Mouse (Mus musculus) hindbrain, embryonic 12.5 days (tissue): ENCODE results near the gene Cd59a. TPM values are rescaled to one million over a fixed set of nuclear protein-coding genes. Genes with fewer than 3 reads are reported as not detected.
"Not testable (repeated sequence)": the region's sequence is repeated elsewhere in the genome, so short reads cannot be mapped to it uniquely, and the experiment has no call there.

Experiments
- ATAC-seq: fragments of 200-750 bp; cut with Nextera tagmentation; 2 replicates; pipeline ENCODE4 v1.8.0; 2017; ENCODE audit warnings: moderate TSS enrichment; ENCODE audit not compliant: low FRiP score
- H3K27ac ChIP-seq: fragments of 300-500 bp; sonication (generic); 2 replicates; pipeline ENCODE4 v1.5.1; 2016; ENCODE audit warnings: mild to moderate bottlenecking
- H3K27me3 ChIP-seq: fragments of 300-500 bp; sonication (generic); 2 replicates; pipeline ENCODE4 v1.6.1; 2016; ENCODE audit warnings: mild to moderate bottlenecking
- H3K36me3 ChIP-seq: fragments of 300-500 bp; sonication (generic); 2 replicates; pipeline ENCODE4 v1.6.1; 2016; ENCODE audit warnings: mild to moderate bottlenecking
- H3K4me1 ChIP-seq: fragments of 300-500 bp; sonication (generic); 2 replicates; pipeline ENCODE4 v1.6.1; 2016
- H3K4me2 ChIP-seq: fragments of 300-500 bp; sonication (generic); replicated peaks from 2 replicates; pipeline ENCODE4 v1.6.1; 2016; ENCODE audit warnings: mild to moderate bottlenecking
- H3K4me3 ChIP-seq: fragments of 300-500 bp; sonication (generic); 2 replicates; pipeline ENCODE4 v1.5.1; 2016; ENCODE audit warnings: mild to moderate bottlenecking
- H3K9ac ChIP-seq: fragments of 300-500 bp; sonication (generic); 2 replicates; pipeline ENCODE4 v1.6.1; 2016; ENCODE audit warnings: mild to moderate bottlenecking, moderate library complexity
- H3K9me3 ChIP-seq: fragments of 300-500 bp; sonication (generic); replicated peaks from 2 replicates; pipeline ENCODE4 v1.6.1; 2016; ENCODE audit warnings: mild to moderate bottlenecking
- whole genome bisulfite sequencing: fragments of 180-500 bp; shearing (Covaris S2); methylation state at CpG from one replicate; pipeline ENCODE4 v1.1.7; 2016; 5-methylcytosine and 5-hydroxymethylcytosine counted together
- polyA plus RNA-seq: library from polyadenylated mRNA; unstranded; fragments of >200 nt; fragmentation: Nextera tagmentation; extraction: Ambion mirVana; gene quantifications from 2 replicates; pipeline ENCODE4 v1.2.1, GENCODE M21; 2016

Cd59a gene
- polyA plus RNA-seq, result 23.2 and 23.3 TPM in 2 replicates

- no peaks in the 10 kb centered on the region for H3K36me3 ChIP-seq
- ATAC-seq, result peak; percentile 89
- H3K4me2 ChIP-seq, result peak within 1 kb of the TSS; percentile 67
- H3K27me3 ChIP-seq, result no peaks in the 10 kb centered on the region
- 1% methylated on average over 15 of the region's 15 CpGs for WGBS
- H3K9me3 ChIP-seq, result no peaks in the 10 kb centered on the region
- H3K9ac ChIP-seq, result peak within 1 kb of the TSS; percentile 62
- peaks cover 12% of the 10 kb centered on the region for H3K4me1 ChIP-seq
- H3K27ac ChIP-seq, result peak within 1 kb of the TSS; percentile 74
- peak within 1 kb of the TSS; percentile 41 for H3K4me3 ChIP-seq
These were observed at the start of gene Cd59a for GRCm38 (mm10) chr2:104095741-104096213. Gene Cd59a (plus strand): TSS chr2:104095801.

GRCm38 (mm10) chr2:104058381-104058780, 37.2 kb upstream of the Cd59a start:
- Histone ChIP-seq H3K4me3 (no peak overlapping the region), H3K9me3 (no peaks in the 10 kb centered on the region), H3K27ac (no peak overlapping the region), H3K36me3 (peaks cover 41% of the 10 kb centered on the region), H3K9ac (no peak overlapping the region), H3K4me2 (no peak overlapping the region), H3K4me1 (no peaks in the 10 kb centered on the region), H3K27me3 (no peaks in the 10 kb centered on the region)
- no peak for ATAC-seq
- 97% methylated on average over 1 of the region's 1 CpGs for WGBS

- 96% methylated on average over 4 of the region's 4 CpGs for WGBS
- no peak for ATAC-seq
- H3K4me2 ChIP-seq, result no peak overlapping the region
- peaks cover 37% of the 10 kb centered on the region for H3K36me3 ChIP-seq
- no peaks in the 10 kb centered on the region for H3K4me1 ChIP-seq
- no peak overlapping the region for H3K4me3 ChIP-seq
- no peak overlapping the region for H3K27ac ChIP-seq
- H3K9ac ChIP-seq, result no peak overlapping the region
- H3K27me3 ChIP-seq, result no peaks in the 10 kb centered on the region
- no peaks in the 10 kb centered on the region for H3K9me3 ChIP-seq
These were observed 36.6 kb upstream of the Cd59a start for GRCm38 (mm10) chr2:104058954-104059353.

GRCm38 (mm10) chr2:104059786-104060185, 35.8 kb upstream of the Cd59a start:
- WGBS, result 81% methylated on average over 10 of the region's 10 CpGs

GRCm38 (mm10) chr2:104060996-104061395, 34.6 kb upstream of the Cd59a start:
- ATAC-seq, result no peak
- Histone ChIP-seq H3K36me3 (peaks cover 22% of the 10 kb centered on the region; the same call in 1 of the 2 replicates), H3K27me3 (no peaks in the 10 kb centered on the region), H3K4me1 (no peaks in the 10 kb centered on the region), H3K4me2 (no peak overlapping the region), H3K4me3 (no peak overlapping the region), H3K9me3 (no peaks in the 10 kb centered on the region), H3K27ac (no peak overlapping the region), H3K9ac (no peak overlapping the region)
- 97% methylated on average over 6 of the region's 6 CpGs for WGBS

More at GRCm38 (mm10) chr2:104059786-104060185, 35.8 kb upstream of the Cd59a start:
- Histone ChIP-seq H3K4me1 (no peaks in the 10 kb centered on the region), H3K9ac (no peak overlapping the region), H3K36me3 (peaks cover 29% of the 10 kb centered on the region), H3K4me3 (no peak overlapping the region), H3K27me3 (no peaks in the 10 kb centered on the region), H3K4me2 (no peak overlapping the region), H3K27ac (no peak overlapping the region), H3K9me3 (no peaks in the 10 kb centered on the region)
- ATAC-seq, result no peak

GRCm38 (mm10) chr2:104062665-104063064, 32.9 kb upstream of the Cd59a start:
- no peak for ATAC-seq
- H3K27ac ChIP-seq, result no peak overlapping the region
- no peak overlapping the region for H3K9ac ChIP-seq

GRCm38 (mm10) chr2:104064152-104064551, 31.4 kb upstream of the Cd59a start:
- WGBS, result 91% methylated on average over 2 of the region's 2 CpGs
- Histone ChIP-seq H3K4me3 (no peak overlapping the region), H3K27ac (no peak overlapping the region), H3K9ac (no peak overlapping the region), H3K4me1 (no peaks in the 10 kb centered on the region), H3K27me3 (no peaks in the 10 kb centered on the region), H3K9me3 (no peaks in the 10 kb centered on the region), H3K4me2 (no peak overlapping the region), H3K36me3 (peaks cover 17% of the 10 kb centered on the region; the same call in 1 of the 2 replicates)
- no peak for ATAC-seq

More at GRCm38 (mm10) chr2:104062665-104063064, 32.9 kb upstream of the Cd59a start:
- Histone ChIP-seq H3K4me2 (no peak overlapping the region), H3K36me3 (peaks cover 22% of the 10 kb centered on the region; the same call in 1 of the 2 replicates), H3K27me3 (no peaks in the 10 kb centered on the region), H3K9me3 (no peaks in the 10 kb centered on the region), H3K4me3 (no peak overlapping the region), H3K4me1 (no peaks in the 10 kb centered on the region)

- H3K27me3 ChIP-seq, H3K4me1 ChIP-seq, H3K4me2 ChIP-seq, H3K9me3 ChIP-seq, H3K4me3 ChIP-seq, H3K27ac ChIP-seq, H3K9ac ChIP-seq, ATAC-seq: not testable (repeated sequence)
- WGBS, result 95% methylated on average over 5 of the region's 6 CpGs
- H3K36me3 ChIP-seq, result peaks cover 14% of the 10 kb centered on the region; the same call in 1 of the 2 replicates
These were observed 30.1 kb upstream of the Cd59a start, which contains the start of gene Gm10912 for GRCm38 (mm10) chr2:104065526-104065925. Gene Gm10912 (plus strand): TSS chr2:104065826.

- not testable (repeated sequence) for H3K4me1 ChIP-seq, H3K36me3 ChIP-seq, H3K4me2 ChIP-seq, H3K9ac ChIP-seq, H3K9me3 ChIP-seq, H3K27me3 ChIP-seq, H3K27ac ChIP-seq, H3K4me3 ChIP-seq, ATAC-seq
- 83% methylated on average over 7 of the region's 7 CpGs for WGBS
These were observed 27.2 kb upstream of the Cd59a start, which contains the start of gene Gm10799 for GRCm38 (mm10) chr2:104068450-104068849. Gene Gm10799 (minus strand): TSS chr2:104068550.

GRCm38 (mm10) chr2:104069704-104070185, 25.9 kb upstream of the Cd59a start, which contains the start of gene Cd59b:
Gene Cd59b (plus strand): TSS chr2:104069849.
- Histone ChIP-seq H3K27me3 (no peaks in the 10 kb centered on the region), H3K9ac (peak within 1 kb of the TSS; percentile 50; the same call in 1 of the 2 replicates), H3K9me3 (no peaks in the 10 kb centered on the region), H3K4me1 (peaks cover 5% of the 10 kb centered on the region), H3K27ac (no peak within 1 kb of the TSS), H3K4me2 (peak within 1 kb of the TSS; percentile 50), H3K4me3 (peak within 1 kb of the TSS; percentile 31), H3K36me3 (no peaks in the 10 kb centered on the region)
- peak; percentile 82 for ATAC-seq
- WGBS, result 9% methylated on average over 13 of the region's 13 CpGs

GRCm38 (mm10) chr2:104078285-104078684, 17.3 kb upstream of the Cd59a start:
- not testable (repeated sequence) for H3K36me3 ChIP-seq, H3K27ac ChIP-seq, ATAC-seq, H3K9ac ChIP-seq, H3K27me3 ChIP-seq, H3K4me3 ChIP-seq, H3K9me3 ChIP-seq, H3K4me2 ChIP-seq, H3K4me1 ChIP-seq
- WGBS, result 80% methylated on average over 5 of the region's 5 CpGs

- no CpG with 5 or more reads among the region's 1 CpGs for WGBS
These were observed 14.1 kb upstream of the Cd59a start for GRCm38 (mm10) chr2:104081436-104082050.

GRCm38 (mm10) chr2:104082474-104082873, 13.1 kb upstream of the Cd59a start:
- Histone ChIP-seq H3K9ac (no peak overlapping the region), H3K27ac (no peak overlapping the region), H3K9me3 (no peaks in the 10 kb centered on the region), H3K4me1 (no peaks in the 10 kb centered on the region), H3K36me3 (no peaks in the 10 kb centered on the region), H3K4me3 (no peak overlapping the region), H3K27me3 (no peaks in the 10 kb centered on the region), H3K4me2 (no peak overlapping the region)
- no peak for ATAC-seq

More at GRCm38 (mm10) chr2:104081436-104082050, 14.1 kb upstream of the Cd59a start:
- H3K27ac ChIP-seq, H3K27me3 ChIP-seq, H3K4me3 ChIP-seq, ATAC-seq, H3K4me2 ChIP-seq, H3K9ac ChIP-seq, H3K9me3 ChIP-seq, H3K4me1 ChIP-seq, H3K36me3 ChIP-seq: not testable (repeated sequence)
